Mouse (Mus musculus) embryonic facial prominence, embryonic 12.5 days (tissue): ENCODE data around the gene Hace1. TPM values are rescaled to one million over a fixed set of nuclear protein-coding genes. Genes with fewer than 3 reads are reported as not detected.
"Not testable (repeated sequence)": the region's sequence is repeated elsewhere in the genome, so short reads cannot be mapped to it uniquely, and the experiment has no call there.

Experiments
- ATAC-seq: fragments of 200-750 bp; cut with Nextera tagmentation; 2 replicates; pipeline ENCODE4 v1.8.0; 2017; ENCODE audit not compliant: insufficient number of reproducible peaks, insufficient read depth, low FRiP score, low TSS enrichment
- H3K27ac ChIP-seq: fragments of 300-500 bp; sonication (generic); 2 replicates; pipeline ENCODE4 v1.5.1; 2016; ENCODE audit warnings: mild to moderate bottlenecking
- H3K27me3 ChIP-seq: fragments of 300-500 bp; sonication (generic); 2 replicates; pipeline ENCODE4 v1.6.1; 2016; ENCODE audit warnings: mild to moderate bottlenecking, moderate library complexity
- H3K36me3 ChIP-seq: fragments of 300-500 bp; sonication (generic); 2 replicates; pipeline ENCODE4 v1.6.1; 2016; ENCODE audit warnings: mild to moderate bottlenecking
- H3K4me1 ChIP-seq: fragments of 300-500 bp; sonication (generic); 2 replicates; pipeline ENCODE4 v1.6.1; 2016
- H3K4me2 ChIP-seq: fragments of 300-500 bp; sonication (generic); replicated peaks from 2 replicates; pipeline ENCODE4 v1.6.1; 2016; ENCODE audit warnings: mild to moderate bottlenecking, moderate library complexity
- H3K4me3 ChIP-seq: fragments of 300-500 bp; sonication (generic); 2 replicates; pipeline ENCODE4 v1.5.1; 2016; ENCODE audit warnings: mild to moderate bottlenecking
- H3K9ac ChIP-seq: fragments of 300-500 bp; sonication (generic); 2 replicates; pipeline ENCODE4 v1.6.1; 2016; ENCODE audit warnings: mild to moderate bottlenecking, moderate library complexity
- H3K9me3 ChIP-seq: fragments of 300-500 bp; sonication (generic); 2 replicates; pipeline ENCODE4 v1.6.1; 2016; ENCODE audit warnings: mild to moderate bottlenecking, moderate library complexity
- WGBS: fragments of 180-500 bp; shearing (Covaris S2); methylation state at CpG from one replicate; pipeline ENCODE4 v1.1.7; 2016; 5-methylcytosine and 5-hydroxymethylcytosine counted together
- polyA plus RNA-seq: library from polyadenylated mRNA; unstranded; fragments of >200 nt; fragmentation: Nextera tagmentation; extraction: Ambion mirVana; gene quantifications from 2 replicates; pipeline ENCODE4 v1.2.1, GENCODE M21; 2016

Gene Hace1
- polyA plus RNA-seq, result 22.2 and 25.9 TPM in 2 replicates

DNA sequence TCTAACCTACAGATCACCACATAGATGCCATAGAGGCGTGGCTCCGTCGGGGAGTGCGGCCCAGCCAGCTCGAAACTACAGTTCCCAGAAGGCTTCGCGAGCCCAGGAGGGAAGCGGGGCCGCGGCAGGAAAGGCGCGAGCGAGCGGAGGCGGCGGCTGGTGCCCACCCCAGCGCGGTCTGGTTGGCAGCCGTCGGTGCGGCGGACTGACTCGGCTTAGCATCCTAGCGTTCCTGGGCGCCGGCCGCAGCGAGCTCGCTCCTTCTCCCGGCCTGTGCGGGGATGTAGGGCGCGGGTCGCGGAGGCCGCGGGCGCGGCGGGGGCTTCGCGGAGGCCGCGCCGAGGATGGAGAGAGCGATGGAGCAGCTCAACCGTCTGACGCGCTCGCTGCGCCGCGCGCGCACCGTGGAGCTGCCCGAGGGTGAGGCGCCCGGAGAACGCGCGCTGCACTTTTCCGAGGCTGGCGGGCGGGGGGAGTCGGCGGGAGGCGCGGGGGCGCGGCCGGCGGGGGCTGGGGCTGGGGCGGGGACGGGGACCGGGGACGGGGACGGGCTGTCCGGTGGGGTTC lies at the start of gene Hace1:
Gene Hace1, plus strand, starts transcription at position 99 of the 567 bp plus-strand sequence.
- no peaks in the 10 kb centered on the region for H3K4me1 ChIP-seq
- WGBS, result under 1% methylated on average over 63 of the region's 79 CpGs
- H3K27me3 ChIP-seq, result no peaks in the 10 kb centered on the region
- H3K27ac ChIP-seq, result peak within 1 kb of the TSS; percentile 95
- peak within 1 kb of the TSS; percentile 67 for H3K4me2 ChIP-seq
- H3K9ac ChIP-seq, result peak within 1 kb of the TSS; percentile 76
- no peaks in the 10 kb centered on the region for H3K9me3 ChIP-seq
- no peaks in the 10 kb centered on the region for H3K36me3 ChIP-seq
- ATAC-seq, result peak; percentile 94
- peak within 1 kb of the TSS; percentile 77 for H3K4me3 ChIP-seq

DNA sequence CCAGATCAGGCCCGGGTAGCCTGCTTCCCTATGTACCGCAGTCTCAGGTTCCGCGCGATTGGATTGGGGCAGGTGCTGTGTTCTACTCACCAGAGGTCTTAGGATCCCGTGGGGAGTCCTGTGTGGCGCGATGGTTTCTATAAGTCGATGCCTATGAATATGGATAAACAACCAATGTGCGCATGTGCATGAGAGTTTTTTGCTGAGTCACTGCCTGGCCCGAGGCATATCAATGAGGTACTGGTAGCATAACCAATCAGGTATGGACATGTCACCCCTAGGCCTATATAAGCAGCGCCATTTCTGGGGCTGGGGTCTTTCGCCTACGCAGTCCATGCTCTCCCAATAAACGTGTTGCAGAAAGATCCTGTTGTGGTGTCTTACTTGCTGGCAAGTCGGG lies 40.3 kb upstream of the Hace1 start:
- H3K4me2 ChIP-seq, H3K27ac ChIP-seq, H3K36me3 ChIP-seq, H3K4me3 ChIP-seq, H3K4me1 ChIP-seq, H3K9me3 ChIP-seq, H3K27me3 ChIP-seq, H3K9ac ChIP-seq, ATAC-seq: not testable (repeated sequence)
- WGBS, result 94% methylated on average over 16 of the region's 16 CpGs

GRCm38 (mm10) chr10:45542726-45543125 lies 34.9 kb upstream of the Hace1 start:
- H3K27me3 ChIP-seq, result no peaks in the 10 kb centered on the region
- H3K27ac ChIP-seq, result no peak overlapping the region
- H3K9ac ChIP-seq, result no peak overlapping the region
- no peak overlapping the region for H3K4me2 ChIP-seq
- 67% methylated on average over 2 of the region's 2 CpGs for WGBS
- H3K9me3 ChIP-seq, result no peaks in the 10 kb centered on the region
- no peak for ATAC-seq
- no peaks in the 10 kb centered on the region for H3K4me1 ChIP-seq
- no peak overlapping the region for H3K4me3 ChIP-seq
- no peaks in the 10 kb centered on the region for H3K36me3 ChIP-seq

GRCm38 (mm10) chr10:45546799-45547198 lies 30.8 kb upstream of the Hace1 start:
- no peak overlapping the region for H3K4me2 ChIP-seq
- H3K4me1 ChIP-seq, result no peaks in the 10 kb centered on the region
- no peaks in the 10 kb centered on the region for H3K36me3 ChIP-seq
- no peak overlapping the region for H3K4me3 ChIP-seq
- 47% methylated on average over 7 of the region's 7 CpGs for whole genome bisulfite sequencing
- H3K27ac ChIP-seq, result no peak overlapping the region
- no peaks in the 10 kb centered on the region for H3K27me3 ChIP-seq
- H3K9me3 ChIP-seq, result 0 out of 2 replicates have a peak, but pooled peaks cover 2% of the 10 kb centered on the region
- no peak overlapping the region for H3K9ac ChIP-seq
- no peak for ATAC-seq

DNA sequence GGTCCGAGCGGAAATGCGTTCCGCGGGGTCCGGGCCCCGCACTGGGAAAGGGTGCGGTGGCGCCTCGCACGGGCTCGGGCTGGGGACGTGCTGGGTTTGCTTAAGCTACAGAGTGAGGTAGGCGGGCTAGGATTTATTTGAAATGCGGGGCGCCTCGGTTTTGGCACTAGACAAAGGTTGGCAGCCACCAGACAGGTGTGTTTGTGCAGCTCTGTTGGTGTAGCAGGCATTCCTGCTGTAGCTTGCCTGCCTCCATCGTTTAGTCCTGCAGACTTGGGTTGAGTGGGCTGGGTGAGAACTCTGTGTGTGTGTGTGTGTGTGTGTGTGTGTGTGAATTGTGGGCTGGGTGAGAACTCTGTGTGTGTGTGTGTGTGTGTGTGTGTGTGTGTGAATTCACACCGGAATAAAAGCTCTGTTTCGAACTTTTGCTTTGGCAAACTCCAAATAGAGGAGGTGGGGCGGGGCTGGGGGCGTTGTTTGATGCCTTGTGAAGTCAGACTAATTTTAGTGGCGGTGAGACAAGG lies 731 bp downstream of the Hace1 start:
- Histone ChIP-seq H3K4me1 (no peaks in the 10 kb centered on the region), H3K27ac (peak overlapping the region; percentile 95), H3K27me3 (no peaks in the 10 kb centered on the region), H3K9me3 (no peaks in the 10 kb centered on the region), H3K4me2 (peak overlapping the region; percentile 67), H3K36me3 (no peaks in the 10 kb centered on the region), H3K4me3 (peak overlapping the region; percentile 77), H3K9ac (peak overlapping the region; percentile 76)
- ATAC-seq, result peak; percentile 92
- WGBS, result under 1% methylated on average over 18 of the region's 23 CpGs

- Histone ChIP-seq H3K9me3 (no peaks in the 10 kb centered on the region), H3K9ac (no peak overlapping the region), H3K36me3 (no peaks in the 10 kb centered on the region), H3K4me3 (no peak overlapping the region), H3K4me1 (no peaks in the 10 kb centered on the region), H3K4me2 (no peak overlapping the region), H3K27ac (no peak overlapping the region), H3K27me3 (no peaks in the 10 kb centered on the region)
- 70% methylated on average over 1 of the region's 1 CpGs for WGBS
- ATAC-seq, result no peak
Measured at GRCm38 (mm10) chr10:45583310-45583709, 5.7 kb downstream of the Hace1 start.

DNA sequence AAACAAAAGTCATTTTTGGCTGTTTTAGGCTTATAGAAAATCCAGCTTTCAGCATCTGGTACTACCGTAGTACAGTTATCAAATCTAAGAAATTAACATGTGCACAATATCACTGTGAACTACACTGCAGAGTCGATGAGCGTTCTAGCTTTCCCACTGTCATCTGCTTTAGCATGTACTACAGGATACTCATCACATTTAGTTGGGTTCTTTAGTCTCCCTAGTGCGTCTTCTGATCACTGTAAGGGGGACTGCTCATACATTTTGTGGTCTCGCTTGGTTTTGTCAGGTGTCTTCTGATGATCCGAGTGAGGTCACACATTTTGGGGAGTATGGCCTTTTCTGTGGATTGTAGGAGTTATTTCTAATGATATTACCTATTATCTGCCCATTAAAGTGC lies 6.2 kb downstream of the Hace1 start:
- Histone ChIP-seq H3K9ac (no peak overlapping the region), H3K27me3 (no peaks in the 10 kb centered on the region), H3K4me3 (no peak overlapping the region), H3K4me1 (no peaks in the 10 kb centered on the region), H3K27ac (no peak overlapping the region), H3K4me2 (no peak overlapping the region), H3K36me3 (no peaks in the 10 kb centered on the region), H3K9me3 (no peaks in the 10 kb centered on the region)
- ATAC-seq, result no peak
- 91% methylated on average over 6 of the region's 6 CpGs for WGBS

GRCm38 (mm10) chr10:45584311-45585102 lies 6.9 kb downstream of the Hace1 start:
- no peak overlapping the region for H3K27ac ChIP-seq
- no peak for ATAC-seq
- H3K4me1 ChIP-seq, result no peaks in the 10 kb centered on the region

GRCm38 (mm10) chr10:45605853-45606252 lies 28.2 kb downstream of the Hace1 start:
- H3K9ac ChIP-seq, result no peak overlapping the region
- H3K27ac ChIP-seq, result no peak overlapping the region
- no peak for ATAC-seq
- H3K9me3 ChIP-seq, result no peaks in the 10 kb centered on the region
- peaks cover 10% of the 10 kb centered on the region for H3K36me3 ChIP-seq
- H3K4me1 ChIP-seq, result no peaks in the 10 kb centered on the region
- 54% methylated on average over 3 of the region's 3 CpGs for WGBS
- H3K4me3 ChIP-seq, result no peak overlapping the region
- H3K27me3 ChIP-seq, result no peaks in the 10 kb centered on the region
- no peak overlapping the region for H3K4me2 ChIP-seq

More at GRCm38 (mm10) chr10:45584311-45585102, 6.9 kb downstream of the Hace1 start:
- H3K9me3 ChIP-seq, result no peaks in the 10 kb centered on the region
- no peak overlapping the region for H3K4me3 ChIP-seq
- 90% methylated on average over 12 of the region's 12 CpGs for WGBS
- H3K4me2 ChIP-seq, result no peak overlapping the region
- H3K9ac ChIP-seq, result no peak overlapping the region
- no peaks in the 10 kb centered on the region for H3K27me3 ChIP-seq
- H3K36me3 ChIP-seq, result no peaks in the 10 kb centered on the region

DNA sequence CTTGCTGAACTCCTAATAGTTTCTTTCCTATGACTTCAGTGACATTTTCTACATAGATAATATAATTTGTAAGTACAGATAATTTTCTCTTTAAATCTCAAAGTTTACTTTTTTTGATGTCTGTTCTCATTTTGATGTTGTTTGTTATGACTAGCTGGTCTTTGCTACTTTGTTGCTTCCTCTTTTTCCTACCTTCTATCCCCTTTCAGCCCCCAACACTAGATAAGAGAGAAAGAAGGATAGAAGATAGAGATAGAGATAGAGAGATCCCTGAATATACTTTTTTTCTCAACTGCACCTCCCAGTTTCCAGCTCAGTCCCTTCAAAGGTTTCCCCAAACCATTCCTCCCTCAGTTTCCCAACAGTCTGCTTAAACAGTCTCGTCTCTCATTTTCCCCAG lies 33.1 kb downstream of the Hace1 start:
- WGBS, result 86% methylated on average over 1 of the region's 1 CpGs
- Histone ChIP-seq H3K4me3 (no peak overlapping the region), H3K4me1 (no peaks in the 10 kb centered on the region), H3K9me3 (no peaks in the 10 kb centered on the region), H3K9ac (no peak overlapping the region), H3K4me2 (no peak overlapping the region), H3K27ac (no peak overlapping the region), H3K27me3 (no peaks in the 10 kb centered on the region), H3K36me3 (peaks cover 13% of the 10 kb centered on the region)
- no peak for ATAC-seq

DNA sequence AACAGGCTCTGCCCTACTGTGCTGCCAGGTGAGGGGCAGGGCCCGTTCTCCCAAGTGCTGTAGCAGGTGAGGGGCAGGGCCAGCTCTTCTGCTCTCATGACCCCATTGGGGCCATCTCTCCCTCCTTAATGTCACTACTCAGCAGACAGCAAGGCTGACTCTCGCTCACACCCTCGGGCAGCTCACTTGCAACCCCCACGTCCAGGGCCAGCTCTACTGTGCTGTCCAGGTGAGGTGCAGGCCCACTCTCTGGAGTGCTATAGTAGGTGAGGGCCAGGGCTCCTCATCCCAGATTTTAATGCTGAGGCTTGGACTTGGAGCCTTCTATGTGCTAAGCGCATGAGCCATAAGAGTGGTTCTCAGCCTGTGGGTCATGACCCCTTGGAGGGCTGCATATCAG lies 38.4 kb downstream of the Hace1 start:
- no peak overlapping the region for H3K9ac ChIP-seq
- peak; percentile 35; the same call in 1 of the 2 replicates for ATAC-seq
- WGBS, result 89% methylated on average over 5 of the region's 5 CpGs
- H3K27ac ChIP-seq, result no peak overlapping the region
- H3K9me3 ChIP-seq, result no peaks in the 10 kb centered on the region
- no peaks in the 10 kb centered on the region for H3K27me3 ChIP-seq
- no peak overlapping the region for H3K4me3 ChIP-seq
- 0 out of 2 replicates have a peak, but pooled peaks cover 3% of the 10 kb centered on the region for H3K36me3 ChIP-seq
- H3K4me2 ChIP-seq, result no peak overlapping the region
- no peaks in the 10 kb centered on the region for H3K4me1 ChIP-seq

DNA sequence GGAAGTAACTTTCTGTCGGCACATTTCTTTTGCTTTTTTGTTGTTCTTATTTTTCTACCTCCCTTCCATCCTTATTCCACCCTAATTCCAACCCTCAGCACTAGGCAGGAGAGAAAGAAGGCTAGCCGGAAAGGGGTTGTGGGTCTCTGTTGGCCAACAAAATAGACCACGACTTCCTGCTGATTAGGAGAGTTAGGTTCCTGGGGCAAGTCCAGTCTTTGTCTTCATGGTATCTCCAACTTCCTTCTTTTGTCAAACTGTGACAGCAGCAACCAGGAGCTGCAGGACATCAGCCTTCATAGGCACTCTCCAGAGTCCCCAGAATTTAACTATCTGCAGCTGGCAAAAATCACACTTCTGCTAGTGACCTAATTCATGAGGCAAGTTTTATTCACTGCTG lies 41.4 kb downstream of the Hace1 start:
- WGBS, result 73% methylated on average over 3 of the region's 3 CpGs
- Histone ChIP-seq H3K27me3 (no peaks in the 10 kb centered on the region), H3K9me3 (no peaks in the 10 kb centered on the region), H3K4me2 (no peak overlapping the region), H3K4me1 (no peaks in the 10 kb centered on the region), H3K36me3 (no peaks in the 10 kb centered on the region), H3K27ac (no peak overlapping the region), H3K9ac (no peak overlapping the region), H3K4me3 (no peak overlapping the region)
- ATAC-seq, result no peak
